In genomic region chr12:28202847-28203246, GRCm38 (mm10) we compare ENCODE assay signal across 27 mouse cellular contexts.
DNase-seq lines count a peak whose midpoint lies in the region; ATAC-seq and TF ChIP-seq lines count a peak whose summit lies in the region.
"Had no signal": no experiment of that assay in that cellular context is flagged by ENCODE, and none has a peak within 500 bp of the region (broad histone marks: within the 10 kb centered on the region; RNA-seq: fewer than 3 reads in every experiment).

No protein-coding gene starts in this region.

- H3K36me3 ChIP-seq in forebrain, embryonic 14.5 days (ENCODE audit: control insufficient read depth, insufficient read depth, low read length) = no peaks in the 10 kb centered on the region
- H3K36me3 ChIP-seq in forebrain, embryonic 16.5 days (ENCODE audit: control insufficient read depth, insufficient read depth) = no peaks in the 10 kb centered on the region
- no peaks in the 10 kb centered on the region for H3K36me3 ChIP-seq in lung, embryonic 14.5 days (ENCODE audit: insufficient read depth)
- no peaks in the 10 kb centered on the region for H3K36me3 ChIP-seq in lung, postnatal 0 days (ENCODE audit: insufficient read depth, low read length)
- no peaks in the 10 kb centered on the region for H3K36me3 ChIP-seq in midbrain, embryonic 13.5 days
- H3K36me3 ChIP-seq: embryonic facial prominence, embryonic 13.5 days; embryonic facial prominence, embryonic 15.5 days; forebrain, embryonic 10.5 days; G1E had no signal

- ATAC-seq in forebrain, embryonic 14.5 days = no peak
- ATAC-seq in forebrain, embryonic 16.5 days = no peak
- no peak for ATAC-seq in lung, embryonic 14.5 days (ENCODE audit: insufficient read depth)
- ATAC-seq in lung, postnatal 0 days = peak; percentile 55; the same call in 1 of the 2 replicates
- ATAC-seq in midbrain, embryonic 13.5 days = no peak
- ATAC-seq: CD4-positive, CD25-positive, alpha-beta regulatory T cell, adult 4 months; forebrain, embryonic 13.5 days had no signal

- no peak overlapping the region for H3K27ac ChIP-seq in forebrain, embryonic 14.5 days (ENCODE audit: low read depth, low read length)
- no peak overlapping the region for H3K27ac ChIP-seq in forebrain, embryonic 16.5 days (ENCODE audit: low read length)
- H3K27ac ChIP-seq in lung, embryonic 14.5 days (ENCODE audit: low read depth) = no peak overlapping the region
- H3K27ac ChIP-seq in lung, postnatal 0 days (ENCODE audit: low read length) = no peak overlapping the region
- no peak overlapping the region for H3K27ac ChIP-seq in midbrain, embryonic 13.5 days
- H3K27ac ChIP-seq: embryonic facial prominence, embryonic 13.5 days; embryonic facial prominence, embryonic 15.5 days; forebrain, embryonic 10.5 days; forebrain, embryonic 13.5 days had no signal

- H3K9me3 ChIP-seq in forebrain, embryonic 14.5 days (replicated peaks; ENCODE audit: control insufficient read depth, low read length) = no peaks in the 10 kb centered on the region
- no peaks in the 10 kb centered on the region for H3K9me3 ChIP-seq in forebrain, embryonic 16.5 days (ENCODE audit: control insufficient read depth, low read length)
- H3K9me3 ChIP-seq in lung, embryonic 14.5 days (ENCODE audit: low read depth, low read length) = no peaks in the 10 kb centered on the region
- H3K9me3 ChIP-seq in lung, postnatal 0 days (ENCODE audit: low read length) = no peaks in the 10 kb centered on the region
- H3K9me3 ChIP-seq in midbrain, embryonic 13.5 days = no peaks in the 10 kb centered on the region
- H3K9me3 ChIP-seq: embryonic facial prominence, embryonic 13.5 days; embryonic facial prominence, embryonic 15.5 days; forebrain, embryonic 10.5 days; forebrain, embryonic 13.5 days had no signal

- no peak overlapping the region for H3K9ac ChIP-seq in forebrain, embryonic 14.5 days (ENCODE audit: low read length)
- H3K9ac ChIP-seq in forebrain, embryonic 16.5 days (replicated peaks; ENCODE audit: low read depth, low read length) = no peak overlapping the region
- no peak overlapping the region for H3K9ac ChIP-seq in lung, embryonic 14.5 days
- no peak overlapping the region for H3K9ac ChIP-seq in lung, postnatal 0 days (replicated peaks; ENCODE audit: low read depth)
- H3K9ac ChIP-seq in midbrain, embryonic 13.5 days (replicated peaks) = no peak overlapping the region
- H3K9ac ChIP-seq: embryonic facial prominence, embryonic 13.5 days; embryonic facial prominence, embryonic 15.5 days; forebrain, embryonic 13.5 days had no signal

- TF ChIP-seq POLR2A in brain, embryonic 14.5 days (IDR thresholded peaks at IDR 0.05; ENCODE audit: borderline replicate concordance, extremely low read depth, insufficient read depth, insufficient read length, poor library complexity, severe bottlenecking) = no peak

- H3K4me2 ChIP-seq in forebrain, embryonic 14.5 days (ENCODE audit: low read length) = no peak overlapping the region
- H3K4me2 ChIP-seq in forebrain, embryonic 16.5 days (ENCODE audit: low read length) = no peak overlapping the region
- H3K4me2 ChIP-seq in lung, embryonic 14.5 days = no peak overlapping the region
- H3K4me2 ChIP-seq in lung, postnatal 0 days (replicated peaks; ENCODE audit: low read depth, low read length) = no peak overlapping the region
- no peak overlapping the region for H3K4me2 ChIP-seq in midbrain, embryonic 13.5 days (replicated peaks)
- H3K4me2 ChIP-seq: embryonic facial prominence, embryonic 13.5 days; embryonic facial prominence, embryonic 15.5 days; forebrain, embryonic 13.5 days had no signal

- TF ChIP-seq CTCF in lung, embryonic 14.5 days (IDR thresholded peaks at IDR 0.05; ENCODE audit: low read depth) = no peak
- no peak for TF ChIP-seq CTCF in lung, postnatal 0 days (IDR thresholded peaks at IDR 0.05)
- no peak for TF ChIP-seq CTCF in brain, embryonic 14.5 days (IDR thresholded peaks at IDR 0.05; ENCODE audit: borderline replicate concordance, extremely low read depth, insufficient read depth, insufficient read length)

- DNase-seq in forebrain, embryonic 14.5 days (ENCODE audit: low spot score) = peak; percentile 67
- DNase-seq in lung, embryonic 14.5 days = peak; percentile 67
- DNase-seq in lung, postnatal 14 days = no peak
- DNase-seq in lung, postnatal 0 days (ENCODE audit: low spot score) = peak; percentile 87
- DNase-seq in lung, adult 18-20 months = no peak
- peak; percentile 65 for DNase-seq in brain, embryonic 14.5 days (ENCODE audit: low read depth)
- DNase-seq: adrenal gland, adult 2 months; adrenal gland, postnatal 10 days; adrenal gland, postnatal 25 days; B cell, adult 2 months; cerebellum, adult 11 months; cerebellum, adult 18-20 months; cerebellum, adult 8-10 months; cerebellum, adult 9-11 months; cerebellum, postnatal 14 days; cerebellum, postnatal 36 days; embryo, embryonic 11 days had no signal

- TF ChIP-seq EP300 in lung, postnatal 0 days (IDR thresholded peaks at IDR 0.05) = peak; percentile 75; the same call in 1 of the 2 replicates

- no peaks in the 10 kb centered on the region for H3K27me3 ChIP-seq in forebrain, embryonic 14.5 days (replicated peaks; ENCODE audit: control insufficient read depth, insufficient read depth, low read length)
- H3K27me3 ChIP-seq in forebrain, embryonic 16.5 days (replicated peaks; ENCODE audit: control insufficient read depth, insufficient read depth, low read length) = no peaks in the 10 kb centered on the region
- no peaks in the 10 kb centered on the region for H3K27me3 ChIP-seq in lung, embryonic 14.5 days (ENCODE audit: insufficient read depth, low read length)
- no peaks in the 10 kb centered on the region for H3K27me3 ChIP-seq in lung, postnatal 0 days (replicated peaks; ENCODE audit: insufficient read depth, low read length)
- H3K27me3 ChIP-seq in midbrain, embryonic 13.5 days = no peaks in the 10 kb centered on the region
- H3K27me3 ChIP-seq: CH12.LX; embryonic facial prominence, embryonic 13.5 days; embryonic facial prominence, embryonic 15.5 days; forebrain, embryonic 13.5 days had no signal

- no peaks in the 10 kb centered on the region for H3K4me1 ChIP-seq in forebrain, embryonic 14.5 days (ENCODE audit: control insufficient read depth, insufficient read depth, low read length)
- no peaks in the 10 kb centered on the region for H3K4me1 ChIP-seq in forebrain, embryonic 16.5 days (replicated peaks; ENCODE audit: control insufficient read depth, insufficient read depth, low read length)
- no peaks in the 10 kb centered on the region for H3K4me1 ChIP-seq in lung, embryonic 14.5 days (ENCODE audit: insufficient read depth)
- H3K4me1 ChIP-seq in lung, postnatal 0 days (ENCODE audit: insufficient read depth, low read depth, low read length) = no peaks in the 10 kb centered on the region
- no peaks in the 10 kb centered on the region for H3K4me1 ChIP-seq in midbrain, embryonic 13.5 days (replicated peaks)
- H3K4me1 ChIP-seq: embryonic facial prominence, embryonic 13.5 days; embryonic facial prominence, embryonic 15.5 days; forebrain, embryonic 10.5 days; forebrain, embryonic 13.5 days had no signal

- WGBS in forebrain, embryonic 14.5 days = 61% methylated on average over 1 of the region's 1 CpGs
- 52% methylated on average over 1 of the region's 1 CpGs for WGBS in forebrain, embryonic 16.5 days
- WGBS in lung, embryonic 14.5 days = 56% methylated on average over 1 of the region's 1 CpGs
- WGBS in lung, postnatal 0 days = 47% methylated on average over 1 of the region's 1 CpGs
- WGBS in midbrain, embryonic 13.5 days = 87% methylated on average over 1 of the region's 1 CpGs

- no peak overlapping the region for H3K4me3 ChIP-seq in forebrain, embryonic 14.5 days (ENCODE audit: low read depth, low read length)
- H3K4me3 ChIP-seq in forebrain, embryonic 16.5 days (replicated peaks; ENCODE audit: low read length) = no peak overlapping the region
- H3K4me3 ChIP-seq in lung, embryonic 14.5 days (ENCODE audit: low read depth, low read length) = no peak overlapping the region
- no peak overlapping the region for H3K4me3 ChIP-seq in lung, postnatal 0 days (ENCODE audit: low read depth, low read length)
- H3K4me3 ChIP-seq in midbrain, embryonic 13.5 days (replicated peaks) = no peak overlapping the region
- H3K4me3 ChIP-seq: embryonic facial prominence, embryonic 13.5 days; embryonic facial prominence, embryonic 15.5 days; erythroblast, embryonic 14.5 days; forebrain, embryonic 10.5 days; forebrain, embryonic 13.5 days had no signal

Comparison
In these comparisons a context has a peak if more than half of its experiments do, and no peak if none do; other contexts are left out.
1. DNase-seq: peak in forebrain, embryonic 14.5 days (single experiment), lung, embryonic 14.5 days (single experiment), lung, postnatal 0 days (single experiment) and brain, embryonic 14.5 days (single experiment); none in lung, postnatal 14 days (single experiment) and lung, adult 18-20 months (0 of 2).